Mouse (Mus musculus) 3134 (cell line): ENCODE results near the gene Fgf5.

ENCODE experiments used
- DNase-seq: peaks from one replicate; pipeline ENCODE4 v3.0.0-alpha.2; 2011; ENCODE audit warnings: low spot score; ENCODE audit not compliant: insufficient read length; ENCODE audit errors: extremely low read depth

Fgf5 gene

GRCm38 (mm10) chr5:98253838-98254821 is at the start of gene Fgf5:
TSS of gene Fgf5 (plus strand) at chr5:98254184.
- DNase-seq, result no peak

- DNase-seq, result no peak
Observed at GRCm38 (mm10) chr5:98212501-98212900, 41.5 kb upstream of the Fgf5 start.

- no peak for DNase-seq
Observed at GRCm38 (mm10) chr5:98221956-98222355, 32.0 kb upstream of the Fgf5 start.

- DNase-seq, result no peak
Observed at GRCm38 (mm10) chr5:98226710-98227109, 27.3 kb upstream of the Fgf5 start.

GRCm38 (mm10) chr5:98229456-98229855 is 24.5 kb upstream of the Fgf5 start:
- DNase-seq, result no peak

GRCm38 (mm10) chr5:98238466-98238865 is 15.5 kb upstream of the Fgf5 start:
- DNase-seq, result no peak

- no peak for DNase-seq
Observed at GRCm38 (mm10) chr5:98241322-98241829, 12.6 kb upstream of the Fgf5 start.

- DNase-seq, result no peak
Observed at GRCm38 (mm10) chr5:98245303-98245702, 8.7 kb upstream of the Fgf5 start.

- DNase-seq, result no peak
Observed at GRCm38 (mm10) chr5:98245976-98246375, 8.0 kb upstream of the Fgf5 start.

- DNase-seq, result no peak
Observed at GRCm38 (mm10) chr5:98246826-98247225, 7.2 kb upstream of the Fgf5 start.

- DNase-seq, result no peak
Observed at GRCm38 (mm10) chr5:98247516-98247915, 6.5 kb upstream of the Fgf5 start.

- no peak for DNase-seq
Observed at GRCm38 (mm10) chr5:98253147-98253546, 837 bp upstream of the Fgf5 start.

GRCm38 (mm10) chr5:98255176-98255575 is 1.2 kb downstream of the Fgf5 start:
- no peak for DNase-seq

GRCm38 (mm10) chr5:98255760-98256490 is 1.9 kb downstream of the Fgf5 start:
- DNase-seq, result no peak

- no peak for DNase-seq
Observed at GRCm38 (mm10) chr5:98275318-98275818, 21.4 kb downstream of the Fgf5 start.

GRCm38 (mm10) chr5:98281993-98282392 is 28.0 kb downstream of the Fgf5 start:
- no peak for DNase-seq

- no peak for DNase-seq
Observed at GRCm38 (mm10) chr5:98283696-98284478, 29.9 kb downstream of the Fgf5 start.

- no peak for DNase-seq
Observed at GRCm38 (mm10) chr5:98290642-98291041, 36.7 kb downstream of the Fgf5 start.

GRCm38 (mm10) chr5:98292388-98293048 is 38.5 kb downstream of the Fgf5 start:
- no peak for DNase-seq
